Mouse (Mus musculus) bone marrow macrophage, adult 2 months (primary cell): Measurements from ENCODE around the gene Degs1. TPM values are rescaled to one million over a fixed set of nuclear protein-coding genes. Genes with fewer than 3 reads are reported as not detected.
A peak's percentile ranks its signal among the peaks of the same experiment; 100 is the strongest.
"Not testable (repeated sequence)": the region's sequence is repeated elsewhere in the genome, so short reads cannot be mapped to it uniquely, and the experiment has no call there.

Experiments
- H3K27ac ChIP-seq: 2 replicates; pipeline ENCODE4 v1.5.1; 2012; ENCODE audit warnings: low read depth, low read length; ENCODE audit not compliant: insufficient read depth
- H3K4me1 ChIP-seq: 2 replicates; pipeline ENCODE4 v1.6.1; 2012; ENCODE audit warnings: low read length; ENCODE audit not compliant: control insufficient read depth, insufficient read depth
- H3K4me3 ChIP-seq: 2 replicates; pipeline ENCODE4 v1.5.1; 2012; ENCODE audit warnings: mild to moderate bottlenecking, low read length, moderate library complexity; ENCODE audit not compliant: insufficient read depth
- CTCF ChIP-seq: IDR thresholded peaks from 2 replicates; pipeline ENCODE4 v1.5.1; 2012; ENCODE audit warnings: low read depth, mild to moderate bottlenecking, low read length, moderate library complexity
- POLR2A ChIP-seq: IDR thresholded peaks from 2 replicates; pipeline ENCODE4 v1.6.1; 2012; ENCODE audit warnings: mild to moderate bottlenecking, low read depth, low read length, borderline replicate concordance
- polyA plus RNA-seq: library from polyadenylated mRNA; stranded (reverse); fragments of >200 nt; gene quantifications from 2 replicates; pipeline ENCODE4 v1.2.4, GENCODE M21; 2012; ENCODE audit not compliant: missing spikeins, insufficient read depth, insufficient read length

The Degs1 gene
- polyA plus RNA-seq, 1 experiment = 226 TPM

- Histone ChIP-seq H3K4me3 (no peak overlapping the region; the same call in 1 of the 2 replicates), H3K27ac (peak overlapping the region; percentile 55), H3K4me1 (peaks cover 17% of the 10 kb centered on the region)
- no peak for TF ChIP-seq CTCF
- no peak for TF ChIP-seq POLR2A
These were observed 19.7 kb upstream of the Degs1 start for GRCm38 (mm10) chr1:182302176-182302870.

- no peak for TF ChIP-seq POLR2A
- no peak for TF ChIP-seq CTCF
- no peak overlapping the region for H3K27ac ChIP-seq
- peaks cover 12% of the 10 kb centered on the region for H3K4me1 ChIP-seq
- no peak overlapping the region for H3K4me3 ChIP-seq
These were observed 15.2 kb upstream of the Degs1 start for GRCm38 (mm10) chr1:182297821-182298220.

GRCm38 (mm10) chr1:182297246-182297645, 14.6 kb upstream of the Degs1 start:
- no peak for TF ChIP-seq CTCF
- no peak for TF ChIP-seq POLR2A
- H3K4me1 ChIP-seq = peaks cover 12% of the 10 kb centered on the region
- H3K4me3 ChIP-seq = no peak overlapping the region
- no peak overlapping the region for H3K27ac ChIP-seq

- no peak for TF ChIP-seq CTCF
- TF ChIP-seq POLR2A = no peak
- H3K4me1 ChIP-seq = peaks cover 12% of the 10 kb centered on the region
- H3K4me3 ChIP-seq = no peak overlapping the region
- H3K27ac ChIP-seq = no peak overlapping the region
These were observed 14.2 kb upstream of the Degs1 start for GRCm38 (mm10) chr1:182296816-182297215.

- TF ChIP-seq CTCF (no peak), POLR2A (no peak)
These were observed 13.5 kb upstream of the Degs1 start for GRCm38 (mm10) chr1:182296141-182296540.

GRCm38 (mm10) chr1:182292291-182292690, 9.7 kb upstream of the Degs1 start:
- TF ChIP-seq POLR2A = no peak
- no peak for TF ChIP-seq CTCF
- Histone ChIP-seq H3K27ac (peak overlapping the region; percentile 67), H3K4me3 (no peak overlapping the region), H3K4me1 (peaks cover 39% of the 10 kb centered on the region)

More at GRCm38 (mm10) chr1:182296141-182296540, 13.5 kb upstream of the Degs1 start:
- Histone ChIP-seq H3K4me3 (no peak overlapping the region), H3K4me1 (peaks cover 19% of the 10 kb centered on the region), H3K27ac (no peak overlapping the region)

- H3K4me1 ChIP-seq = peaks cover 39% of the 10 kb centered on the region
- H3K4me3 ChIP-seq = not testable (repeated sequence)
These were observed 8.1 kb upstream of the Degs1 start for GRCm38 (mm10) chr1:182290741-182291140.

GRCm38 (mm10) chr1:182289781-182290180, 7.2 kb upstream of the Degs1 start:
- Histone ChIP-seq H3K27ac (no peak overlapping the region), H3K4me1 (peaks cover 39% of the 10 kb centered on the region), H3K4me3 (no peak overlapping the region)
- TF ChIP-seq CTCF (no peak), POLR2A (no peak)

More at GRCm38 (mm10) chr1:182290741-182291140, 8.1 kb upstream of the Degs1 start:
- H3K27ac ChIP-seq = not testable (repeated sequence)

- Histone ChIP-seq H3K4me3 (no peak overlapping the region), H3K4me1 (peaks cover 46% of the 10 kb centered on the region), H3K27ac (no peak overlapping the region)
- no peak for TF ChIP-seq CTCF
- TF ChIP-seq POLR2A = no peak
These were observed 6.0 kb upstream of the Degs1 start for GRCm38 (mm10) chr1:182288601-182289000.

GRCm38 (mm10) chr1:182287781-182288180, 5.2 kb upstream of the Degs1 start:
- TF ChIP-seq CTCF (no peak), POLR2A (no peak)
- no peak overlapping the region for H3K4me3 ChIP-seq
- peaks cover 45% of the 10 kb centered on the region for H3K4me1 ChIP-seq
- H3K27ac ChIP-seq = no peak overlapping the region

- no peak overlapping the region for H3K4me3 ChIP-seq
- H3K27ac ChIP-seq = no peak overlapping the region
- TF ChIP-seq POLR2A (no peak), CTCF (no peak)
- H3K4me1 ChIP-seq = peaks cover 33% of the 10 kb centered on the region
These were observed 2.2 kb upstream of the Degs1 start for GRCm38 (mm10) chr1:182284795-182285194.
